Mouse (Mus musculus): Measurements from ENCODE around the gene Nup85. TPM values are rescaled to one million over a fixed set of nuclear protein-coding genes. Genes with fewer than 3 reads are reported as not detected.

Gene Nup85
- total and polyA plus RNA-seq, 3 experiments, result 362 to 370 TPM; not detected in 1

GRCm38 (mm10) chr11:115612410-115613137, 48.3 kb downstream of the Nup85 start, which contains the start of gene Mif4gd (continued):
- no peak for TF ChIP-seq ZNF384 (IDR thresholded peaks at IDR 0.05; ENCODE audit: low read depth, low read length)
- no peak for TF ChIP-seq GABPA (IDR thresholded peaks at IDR 0.05; ENCODE audit: low read depth, low read length)
- TF ChIP-seq RCOR1 (IDR thresholded peaks at IDR 0.05; ENCODE audit: low read depth, low read length), result no peak

- Histone ChIP-seq H3K27me3 (ENCODE audit: control insufficient read depth in 1 of 2, insufficient read depth in 2 of 2, low read length in 2 of 2) (no peaks in the 10 kb centered on the region), H3K79me2 (ENCODE audit: control insufficient read depth, insufficient read depth, low read length, poor library complexity) (peaks cover 5% of the 10 kb centered on the region; the same call in 1 of the 2 replicates), H3K9me3 (replicated peaks; ENCODE audit: insufficient read depth, low read length) (no peaks in the 10 kb centered on the region), H3K27ac (ENCODE audit: control insufficient read depth, low read depth, low read length) (peak overlapping the region; percentile 90), H3K9ac (ENCODE audit: control insufficient read depth, low read depth, low read length, poor library complexity, severe bottlenecking) (peak overlapping the region; percentile 95), H3K4me3 (ENCODE audit: control insufficient read depth in 1 of 2, insufficient read depth in 1 of 2, low read depth in 2 of 2, low read length in 2 of 2) (peak overlapping the region; percentile 77 to 93), H3K36me3 (ENCODE audit: control insufficient read depth in 1 of 2, insufficient read depth in 2 of 2, low read length in 2 of 2) (peaks cover 0 to 11% of the 10 kb centered on the region in 2 experiments; a peak in 2 of 4 replicates), H3K4me1 (ENCODE audit: control insufficient read depth in 1 of 2, insufficient read depth in 2 of 2, low read length in 2 of 2) (peaks cover 3 to 13% of the 10 kb centered on the region in 2 experiments; a peak in 3 of 4 replicates)
- peak; percentile 91 for DNase-seq (ENCODE audit: low read depth, low spot score)
- TF ChIP-seq CHD1 (IDR thresholded peaks at IDR 0.05; ENCODE audit: low read depth, low read length), result peak; percentile 15; the same call in 1 of the 2 replicates
- peak; percentile 97 for TF ChIP-seq ZNF384 (IDR thresholded peaks at IDR 0.05; ENCODE audit: low read depth, low read length)
- no peak for TF ChIP-seq MXI1 (IDR thresholded peaks at IDR 0.05; ENCODE audit: low read depth, low read length)
- peak; percentile 60 for TF ChIP-seq GATA1 (IDR thresholded peaks at IDR 0.05; ENCODE audit: low read depth, low read length)
- TF ChIP-seq TBP (IDR thresholded peaks at IDR 0.05; ENCODE audit: low read depth, low read length), result peak; percentile 64; the same call in 1 of the 2 replicates
- TF ChIP-seq SIN3A (IDR thresholded peaks at IDR 0.05; ENCODE audit: low read length), result peak; percentile 75
- TF ChIP-seq RCOR1 (IDR thresholded peaks at IDR 0.05; ENCODE audit: low read depth, low read length), result 0 out of 2 replicates have a peak, but pooled peaks have one; percentile 52
- TF ChIP-seq CHD2 (IDR thresholded peaks at IDR 0.05; ENCODE audit: low read length), result no peak; the same call in 1 of the 2 replicates
- TF ChIP-seq MYB (IDR thresholded peaks at IDR 0.05; ENCODE audit: low read depth, low read length), result no peak
- peak; percentile 60 for TF ChIP-seq MAZ (IDR thresholded peaks at IDR 0.05; ENCODE audit: low read depth, low read length)
- TF ChIP-seq MEF2A (IDR thresholded peaks at IDR 0.05; ENCODE audit: extremely low read depth, insufficient replicate concordance, low read depth, low read length, poor library complexity, severe bottlenecking), result no peak
- peak; percentile 56; the same call in 1 of the 2 replicates for TF ChIP-seq ETS1 (IDR thresholded peaks at IDR 0.05; ENCODE audit: low read depth, low read length)
- 0 out of 2 replicates have a peak, but pooled peaks have one; percentile 47 for TF ChIP-seq ZKSCAN1 (IDR thresholded peaks at IDR 0.05; ENCODE audit: low read depth, low read length)
- TF ChIP-seq CTCF (IDR thresholded peaks at IDR 0.05 in 2 of 3, conservative IDR thresholded peaks at IDR 0.05 in 1 of 3; ENCODE audit: control insufficient read depth in 1 of 3, insufficient read depth in 1 of 3, low read depth in 2 of 3, low read length in 3 of 3, poor library complexity in 1 of 3, severe bottlenecking in 1 of 3), result no peak
- no peak for TF ChIP-seq MAX (IDR thresholded peaks at IDR 0.05; ENCODE audit: low read length)
- peak; percentile 69 for TF ChIP-seq POLR2AphosphoS2 (IDR thresholded peaks at IDR 0.05; ENCODE audit: low read length)
- no peak for TF ChIP-seq E2F4 (IDR thresholded peaks at IDR 0.05; ENCODE audit: borderline replicate concordance, low read depth, low read length)
- peak; percentile 1 to 51; a peak in 1 of 4 replicates for TF ChIP-seq POLR2A (IDR thresholded peaks at IDR 0.05; ENCODE audit: control insufficient read depth in 1 of 2, insufficient read depth in 1 of 2, low read depth in 1 of 2, low read length in 2 of 2, poor library complexity in 1 of 2)
- TF ChIP-seq MYC (IDR thresholded peaks at IDR 0.05; ENCODE audit: low read depth, low read length), result peak; percentile 62
- no peak for TF ChIP-seq KAT2A (conservative IDR thresholded peaks at IDR 0.05; ENCODE audit: low read depth, low read length)
- no peak for TF ChIP-seq SMC3 (IDR thresholded peaks at IDR 0.05; ENCODE audit: low read depth, low read length)
- TF ChIP-seq NRF1 (IDR thresholded peaks at IDR 0.05; ENCODE audit: insufficient read depth, low read depth, low read length, poor library complexity, severe bottlenecking), result no peak
Measured at GRCm38 (mm10) chr11:115613138-115613945, 49.1 kb downstream of the Nup85 start.
